Mouse (Mus musculus): ENCODE data around the gene Tshz2.
"Not testable (repeated sequence)": the region's sequence is repeated elsewhere in the genome, so short reads cannot be mapped to it uniquely, and the experiment has no call there.

The Tshz2 gene

DNA sequence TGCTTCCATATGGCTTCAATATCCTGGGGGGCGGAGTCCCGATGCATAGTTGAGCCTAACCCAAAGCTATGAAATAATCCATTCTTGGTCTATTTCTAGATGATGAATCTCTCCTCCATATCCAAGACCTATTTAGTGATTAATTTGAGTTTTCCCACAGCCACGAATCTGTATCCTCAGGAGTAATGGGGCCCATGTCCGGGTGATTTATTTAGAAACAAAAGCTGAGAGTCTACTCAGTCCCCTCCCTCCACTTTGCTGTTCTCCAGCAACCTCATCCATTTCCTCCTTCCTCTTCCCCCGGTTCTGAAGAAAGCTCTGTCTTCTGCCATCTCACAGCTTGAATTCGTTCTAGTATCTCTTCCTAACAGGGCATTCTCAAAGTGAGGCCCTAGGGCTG, 125.3 kb downstream of the Tshz2 start:
- DNase-seq (ENCODE audit: low spot score), result no peak

DNA sequence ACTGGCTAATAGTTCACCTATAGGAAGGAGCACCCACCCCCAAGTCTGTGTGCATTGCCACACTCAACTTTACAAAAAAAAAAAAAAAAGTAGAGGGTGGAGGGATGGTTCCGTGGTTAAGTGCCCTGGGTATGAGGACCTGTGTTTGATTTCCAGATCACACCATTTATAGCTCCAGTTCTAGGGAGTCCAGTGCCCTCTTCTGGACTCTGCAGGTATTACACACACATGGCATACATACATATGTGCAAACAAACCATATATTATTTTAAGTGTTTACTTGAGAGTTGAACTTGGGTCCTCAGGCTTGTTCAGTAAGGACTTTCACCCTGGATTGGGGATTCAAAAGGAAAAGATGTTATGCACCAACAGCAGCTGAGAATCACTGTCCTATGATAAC, 127.3 kb downstream of the Tshz2 start:
- no peak for DNase-seq (ENCODE audit: low spot score)

DNA sequence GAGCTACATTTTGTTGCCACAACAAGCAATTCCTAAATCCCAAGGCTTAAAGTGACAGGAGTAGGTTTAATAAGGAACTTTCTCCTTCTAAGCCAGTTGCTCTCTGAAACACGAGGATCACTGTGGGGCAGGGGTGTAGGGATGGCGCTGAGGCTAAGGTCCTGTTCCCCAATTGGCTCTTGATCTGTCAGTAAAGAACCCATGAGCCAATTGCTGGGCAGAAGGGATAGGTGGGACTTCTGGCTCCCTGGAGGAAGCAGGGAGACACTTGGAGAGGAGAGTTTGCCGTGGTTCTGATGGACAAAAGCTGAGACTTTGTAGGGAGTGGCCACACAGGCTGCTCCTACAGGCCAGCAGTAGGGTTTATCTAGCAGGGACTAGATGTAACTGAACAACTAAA, 128.9 kb downstream of the Tshz2 start:
- no peak for DNase-seq (ENCODE audit: low spot score)

DNA sequence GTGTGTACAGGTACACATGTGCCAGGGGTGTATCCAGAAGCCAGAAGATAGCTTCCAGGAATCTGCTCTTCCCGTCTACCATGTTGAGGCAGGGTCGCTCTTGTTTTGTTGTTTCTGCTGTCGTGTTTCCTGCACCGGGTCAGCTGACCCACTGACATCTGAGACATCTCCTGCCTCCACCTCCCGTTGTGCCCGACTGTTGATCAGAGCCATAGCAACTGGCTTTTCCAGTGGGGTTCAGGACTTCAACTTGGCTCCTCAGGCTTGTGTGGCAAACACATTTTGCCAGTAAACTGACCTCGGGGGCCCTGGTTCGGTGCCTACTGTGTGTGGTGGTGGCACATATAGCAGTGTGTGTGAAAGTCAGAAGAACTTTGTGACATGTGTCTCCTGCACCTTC, 129.5 kb downstream of the Tshz2 start:
- no peak for DNase-seq (ENCODE audit: low spot score)

DNA sequence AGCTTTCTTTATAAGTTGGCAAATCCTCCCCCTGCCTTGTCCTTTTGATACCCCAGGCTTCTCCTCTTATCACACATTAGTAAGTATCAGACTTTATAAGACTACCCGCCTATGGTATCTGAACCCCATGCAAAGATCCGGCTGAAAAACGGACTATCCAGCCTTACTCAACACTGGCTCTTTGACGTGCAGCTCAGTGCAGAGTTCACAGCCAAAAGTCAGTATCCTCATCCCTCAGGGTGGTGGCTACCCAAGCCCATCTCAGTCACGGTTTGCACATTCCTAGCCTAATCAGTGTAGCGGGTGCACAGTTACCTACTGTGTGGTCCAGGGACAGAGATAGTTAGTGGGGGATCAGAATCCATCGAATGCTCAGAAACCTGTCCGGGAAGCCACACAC, 130.9 kb downstream of the Tshz2 start:
- no peak for DNase-seq (ENCODE audit: low spot score)

DNA sequence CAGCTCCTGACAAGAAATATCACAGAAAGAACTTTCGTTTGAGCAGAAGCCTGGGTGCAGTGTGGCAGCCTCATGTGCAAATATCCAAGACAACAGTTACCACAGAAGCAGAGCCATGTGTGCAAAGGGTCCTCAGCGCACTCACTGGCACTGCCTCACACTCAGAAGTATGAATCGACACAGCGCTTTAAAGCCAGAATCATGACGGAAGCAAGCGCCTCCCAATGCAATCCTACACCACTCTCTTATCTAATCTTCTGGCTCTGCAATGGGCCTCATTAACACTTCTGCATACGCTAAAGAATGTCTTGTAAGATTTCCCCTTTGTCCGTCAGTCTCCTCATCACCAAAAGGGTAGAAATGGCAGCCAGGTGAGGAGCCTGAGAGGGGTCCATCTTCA, 133.4 kb downstream of the Tshz2 start:
- DNase-seq (ENCODE audit: low spot score), result no peak

DNA sequence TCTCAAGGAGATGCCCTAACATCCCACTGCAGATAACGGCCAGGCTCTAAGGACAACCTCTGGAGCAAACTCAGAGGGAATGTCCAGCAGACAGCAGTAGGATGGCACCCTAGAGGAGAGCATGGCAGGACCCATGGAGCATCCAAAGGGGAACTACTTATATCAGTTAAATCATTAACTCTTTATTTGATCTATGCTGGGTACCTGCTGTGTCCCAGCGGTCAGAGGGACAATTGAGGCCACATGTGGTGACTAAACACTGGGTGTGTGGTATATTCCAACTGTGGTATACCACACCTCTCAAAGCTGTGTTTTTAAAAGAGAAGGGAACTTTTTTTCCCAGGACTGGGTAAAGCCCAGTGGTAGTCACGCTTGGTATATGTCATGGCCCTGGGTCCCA, 134.5 kb downstream of the Tshz2 start:
- no peak for DNase-seq (ENCODE audit: low spot score)

DNA sequence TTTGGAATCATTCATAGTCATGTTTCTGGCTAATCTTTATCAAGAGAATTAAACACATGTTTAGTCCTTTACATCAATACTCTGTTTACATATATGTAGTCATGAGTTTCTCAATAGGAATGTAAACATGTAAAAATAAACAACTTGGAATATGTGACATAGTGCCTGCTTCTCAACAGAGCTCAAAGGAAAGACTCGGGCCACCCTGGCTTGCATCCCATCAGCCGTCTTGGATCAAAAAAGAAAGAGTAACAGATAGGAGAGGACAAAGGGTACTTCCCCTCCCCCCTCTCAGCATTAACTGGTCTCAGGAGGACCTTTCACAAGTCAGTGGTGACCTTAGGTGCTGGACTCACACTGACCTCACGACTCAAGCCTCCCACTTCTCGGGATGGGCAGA, 142.3 kb downstream of the Tshz2 start:
- no peak for DNase-seq (ENCODE audit: low spot score)

DNA sequence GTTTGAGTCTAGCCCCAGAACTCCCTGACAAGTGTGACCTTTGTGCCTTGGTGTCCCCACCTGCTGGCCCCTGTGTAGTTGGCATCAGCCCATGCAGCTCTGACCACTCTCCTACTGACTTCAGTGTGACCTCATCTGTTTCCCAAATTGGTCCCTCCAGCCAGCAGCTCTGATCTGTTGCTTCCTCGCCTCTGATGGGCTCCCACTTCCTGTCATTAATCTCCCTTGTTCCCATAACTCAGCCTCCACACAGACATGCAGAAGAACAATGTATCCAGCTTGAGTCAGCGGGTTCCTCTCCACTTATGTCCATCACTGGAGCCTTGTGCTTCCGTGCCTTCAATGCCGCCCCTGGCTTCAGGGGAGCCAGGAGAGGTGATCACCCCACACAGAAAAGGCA, 144.4 kb downstream of the Tshz2 start:
- no peak for DNase-seq (ENCODE audit: low spot score)

DNA sequence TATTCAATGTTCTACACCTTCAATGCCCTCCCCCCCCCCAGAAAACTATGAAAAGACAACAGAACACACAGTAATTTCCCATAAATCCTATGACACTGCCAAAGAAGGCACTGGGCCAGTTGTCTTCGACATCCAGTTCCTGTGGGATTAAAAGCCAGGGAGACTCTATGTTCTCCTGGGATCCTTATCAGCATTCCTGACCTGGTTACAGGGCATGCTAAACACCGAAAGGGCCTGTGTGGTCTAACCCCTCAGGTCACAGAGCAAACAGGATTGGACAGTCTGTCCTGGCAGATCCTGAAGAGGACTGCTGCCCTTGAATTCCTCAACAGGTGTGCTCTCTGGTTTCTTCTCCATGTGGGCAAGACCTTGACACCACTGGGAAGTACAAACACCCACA, 145.0 kb downstream of the Tshz2 start:
- DNase-seq (ENCODE audit: low spot score), result no peak

DNA sequence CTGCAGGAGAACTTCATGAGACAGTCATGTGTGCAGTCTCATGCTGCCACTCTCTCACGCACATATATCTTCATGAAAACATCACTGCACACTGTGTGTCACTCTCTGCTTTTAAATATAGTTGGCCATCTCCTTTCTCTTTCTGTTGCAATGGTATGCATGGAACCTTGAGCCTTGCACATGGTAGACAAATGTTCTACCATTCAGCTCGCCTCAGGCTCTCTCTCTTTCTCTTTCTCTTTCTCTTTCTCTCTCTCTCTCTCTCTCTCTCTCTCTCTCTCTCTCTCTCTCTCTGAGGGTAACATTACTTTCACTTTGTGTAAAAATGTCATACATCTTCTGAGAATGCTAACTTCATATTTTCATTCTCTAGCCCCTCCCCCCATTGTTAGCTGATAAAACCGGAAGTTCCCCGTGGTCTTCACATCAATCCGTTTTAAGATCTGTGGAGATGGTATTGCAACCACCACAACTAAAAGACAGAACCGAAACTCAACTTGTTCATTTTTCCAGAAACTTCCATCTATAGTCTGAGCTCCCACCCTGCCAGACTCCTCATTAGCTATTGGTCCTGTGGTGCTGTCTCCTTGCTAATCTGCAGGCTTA, 146.0 kb downstream of the Tshz2 start:
- DNase-seq (ENCODE audit: low spot score), result no peak

DNA sequence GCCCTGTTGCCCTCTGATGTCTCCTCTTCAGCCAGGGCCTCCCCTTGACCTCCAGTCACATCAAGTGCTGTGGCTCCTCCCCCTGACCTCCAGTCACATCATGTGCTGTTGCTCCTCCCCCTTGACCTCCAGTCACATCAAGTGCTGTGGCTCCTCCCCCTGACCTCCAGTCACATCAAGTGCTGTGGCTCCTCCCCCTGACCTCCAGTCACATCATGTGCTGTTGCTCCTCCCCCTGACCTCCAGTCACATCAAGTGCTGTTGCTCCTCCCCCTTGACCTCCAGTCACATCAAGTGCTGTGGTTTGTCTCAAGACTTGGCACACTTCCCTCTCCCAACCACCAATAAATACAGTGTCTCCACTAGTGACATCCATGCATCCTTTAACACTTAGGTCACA, 148.9 kb downstream of the Tshz2 start:
- not testable (repeated sequence) for DNase-seq (ENCODE audit: low spot score)

DNA sequence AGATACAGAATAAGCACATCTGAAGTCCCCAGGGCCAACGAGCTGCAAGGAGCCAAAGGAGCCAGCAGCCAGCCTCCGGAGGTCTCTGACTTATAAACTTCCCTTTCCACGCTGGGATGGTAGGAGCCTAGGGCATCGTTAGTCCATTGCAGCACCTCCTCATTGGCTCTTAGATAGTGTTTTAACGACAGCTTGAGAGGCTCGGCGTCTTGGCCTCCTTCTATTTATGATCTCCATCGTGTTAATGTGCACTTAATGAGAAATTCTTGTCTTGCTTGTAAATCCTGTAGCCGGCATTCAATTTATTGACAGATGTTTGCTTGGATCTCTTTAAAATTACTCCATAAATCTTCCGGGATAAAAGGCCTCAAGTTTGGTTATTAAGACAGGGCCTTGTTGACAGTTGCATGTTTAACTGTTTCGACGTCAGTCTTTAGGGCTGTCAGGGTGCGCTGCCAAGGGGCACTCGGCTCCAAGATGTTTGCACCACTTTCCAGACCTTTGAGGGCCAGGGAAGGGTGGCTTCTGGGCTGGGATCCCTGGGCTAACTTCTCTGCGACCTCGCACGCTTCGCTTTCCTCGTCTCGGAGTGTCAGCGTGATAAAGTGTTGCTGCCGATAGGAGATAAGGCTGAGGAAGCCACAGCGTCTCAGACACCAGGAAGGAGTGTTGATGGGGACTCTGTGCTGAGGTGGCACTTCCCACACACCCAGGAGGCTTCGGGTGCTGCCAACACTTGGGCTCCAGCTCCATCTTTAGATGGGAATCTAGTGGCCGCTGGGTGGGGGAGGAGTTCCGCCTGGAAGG, 150.3 kb downstream of the Tshz2 start:
- no peak for DNase-seq (ENCODE audit: low spot score)

DNA sequence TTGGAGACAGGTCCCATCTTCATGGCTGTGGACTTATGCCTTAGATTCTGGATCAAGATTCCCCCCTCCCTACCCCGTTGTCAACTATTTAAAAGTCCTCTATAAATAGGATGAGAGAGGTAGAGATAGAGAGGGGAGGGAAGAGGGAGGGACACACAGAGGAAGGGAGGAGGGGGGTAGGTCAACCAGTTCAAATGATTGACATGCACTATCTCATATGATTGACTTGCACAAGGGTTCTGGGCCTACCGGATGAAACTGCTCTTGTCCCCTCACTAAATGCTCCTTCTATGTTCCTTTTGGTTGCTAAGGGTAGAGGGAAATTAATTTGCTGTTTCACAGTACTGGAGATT, 150.8 kb downstream of the Tshz2 start:
- DNase-seq (ENCODE audit: low spot score), result no peak

DNA sequence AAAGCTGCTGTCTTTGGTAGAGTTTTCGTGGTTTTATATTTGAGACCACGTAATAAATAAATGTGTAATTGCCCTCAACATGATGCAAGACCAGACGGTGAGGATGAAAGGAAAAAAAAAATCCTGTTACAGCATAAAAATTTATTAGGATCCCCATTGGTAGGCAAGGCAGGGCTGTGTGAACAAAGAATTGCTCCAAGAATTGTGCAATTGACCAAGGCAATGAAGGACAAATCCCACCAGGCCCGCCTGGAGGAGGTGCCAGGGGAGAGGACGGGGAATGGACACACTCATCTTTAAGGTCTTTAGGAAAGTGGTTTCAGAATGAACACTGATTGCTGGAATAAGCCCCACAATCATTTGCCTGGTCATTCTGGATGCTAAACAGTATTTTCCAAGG, 154.6 kb downstream of the Tshz2 start:
- DNase-seq (ENCODE audit: low spot score), result no peak

DNA sequence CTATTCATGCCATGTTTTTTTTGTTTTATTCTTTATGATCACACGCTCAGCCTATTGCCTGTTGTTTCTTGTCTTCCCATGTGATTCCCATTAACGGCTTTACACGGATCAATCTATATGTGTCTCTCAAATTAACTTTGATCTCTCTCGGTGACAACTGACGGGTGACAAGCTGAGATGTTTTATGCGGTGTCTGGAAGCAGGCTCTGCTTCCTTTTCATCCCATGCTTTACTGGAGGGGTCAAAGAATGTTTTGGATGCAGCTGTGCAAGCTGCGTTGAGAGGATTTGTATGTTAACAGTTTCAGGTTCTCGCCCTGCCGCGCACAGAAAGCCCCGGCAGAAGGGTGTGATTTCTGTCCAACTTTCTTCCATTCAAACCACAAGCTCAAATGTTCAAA, 155.1 kb downstream of the Tshz2 start:
- DNase-seq (ENCODE audit: low spot score), result no peak

DNA sequence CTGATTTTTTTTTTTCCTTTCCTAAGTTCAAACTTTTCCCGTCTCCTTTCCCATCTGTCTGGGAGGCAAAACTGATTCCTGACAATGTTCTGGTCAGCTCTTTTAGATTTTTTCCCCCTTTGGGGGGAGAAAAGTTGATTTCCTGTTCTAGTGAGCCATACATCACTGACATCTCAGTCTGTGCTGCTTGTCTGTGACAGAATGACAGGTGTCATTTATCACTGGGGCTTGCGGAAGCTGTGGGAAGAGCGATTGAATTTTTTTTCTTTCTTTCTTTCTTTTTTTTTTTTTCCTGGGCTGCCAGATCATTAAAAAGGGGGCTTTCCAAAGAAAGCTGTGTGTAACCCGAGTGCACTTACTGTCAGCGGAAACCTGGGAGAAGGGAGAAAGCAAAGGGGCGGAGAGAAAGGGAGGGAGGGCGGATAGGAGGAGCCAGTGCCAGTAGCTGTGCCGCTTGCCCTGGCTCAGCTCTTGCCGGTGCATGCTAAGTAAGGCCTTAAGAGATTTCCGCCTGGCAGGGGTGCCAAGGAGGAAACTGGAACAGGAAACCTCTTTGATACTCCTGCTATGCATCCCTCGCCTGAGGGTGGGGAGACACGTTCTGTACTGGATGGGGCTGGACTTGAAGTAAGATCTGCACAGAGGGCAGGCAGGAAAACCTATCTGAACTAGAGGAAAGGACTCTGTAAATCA, 157.8 kb downstream of the Tshz2 start:
- DNase-seq (ENCODE audit: low spot score), result no peak

DNA sequence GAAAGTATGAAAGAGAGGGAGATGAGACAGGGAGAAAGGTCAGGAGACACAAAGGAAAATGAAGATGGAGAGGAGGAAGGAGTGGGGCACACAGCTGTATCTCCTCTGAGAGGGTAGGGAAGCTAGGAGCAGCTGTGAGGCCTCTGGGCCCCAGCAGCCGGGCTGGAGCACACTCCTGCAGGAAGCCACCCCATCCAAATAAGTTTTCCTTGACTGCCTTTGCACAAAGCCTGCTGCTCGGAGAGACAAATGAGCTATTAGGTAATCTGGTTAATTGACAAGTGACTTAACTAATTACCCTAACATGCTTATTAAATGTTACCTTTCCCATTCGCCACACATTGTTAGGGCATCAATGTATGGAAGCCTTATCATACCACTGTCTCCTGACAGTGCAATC, 159.9 kb downstream of the Tshz2 start:
- no peak for DNase-seq (ENCODE audit: low spot score)

DNA sequence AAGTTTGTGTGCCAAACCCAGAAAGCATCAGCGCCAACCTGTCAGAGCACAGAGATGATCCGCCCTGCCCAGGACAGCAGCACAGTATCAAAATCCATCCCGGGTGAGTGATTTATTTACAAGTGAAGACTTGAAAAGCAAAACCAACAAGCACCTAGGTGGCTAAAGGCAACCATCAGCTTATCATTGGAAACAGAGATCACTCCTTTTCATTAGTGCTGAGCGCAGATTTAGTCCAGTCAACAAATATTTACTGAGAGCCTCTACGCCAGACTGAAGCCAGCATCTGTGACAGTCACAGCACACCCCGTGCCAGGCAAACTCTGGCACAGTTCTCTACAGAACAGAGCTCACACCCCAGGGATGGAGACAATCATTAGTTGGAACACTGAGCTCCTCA, 169.4 kb downstream of the Tshz2 start:
- DNase-seq (ENCODE audit: low spot score), result no peak

DNA sequence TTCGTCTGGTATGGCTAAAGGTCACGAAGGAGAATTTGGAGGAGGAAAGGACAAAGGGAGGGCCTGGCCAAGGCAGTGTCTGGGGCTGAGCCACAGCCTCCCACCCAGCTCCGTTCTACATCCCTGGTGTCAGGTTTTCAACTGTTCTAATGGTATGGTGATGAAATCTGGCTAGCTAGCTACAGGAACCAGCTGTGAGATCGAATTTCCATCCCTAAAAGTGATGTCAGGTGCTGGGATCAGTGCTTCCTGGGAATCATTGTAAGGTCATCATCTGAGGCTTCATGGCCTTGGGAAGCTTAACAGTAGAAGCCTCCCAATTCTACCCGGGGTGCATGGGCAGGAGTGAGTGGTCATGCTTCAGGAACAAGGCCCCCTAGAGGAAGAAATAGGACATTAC, 171.6 kb downstream of the Tshz2 start:
- no peak for DNase-seq (ENCODE audit: low spot score)

DNA sequence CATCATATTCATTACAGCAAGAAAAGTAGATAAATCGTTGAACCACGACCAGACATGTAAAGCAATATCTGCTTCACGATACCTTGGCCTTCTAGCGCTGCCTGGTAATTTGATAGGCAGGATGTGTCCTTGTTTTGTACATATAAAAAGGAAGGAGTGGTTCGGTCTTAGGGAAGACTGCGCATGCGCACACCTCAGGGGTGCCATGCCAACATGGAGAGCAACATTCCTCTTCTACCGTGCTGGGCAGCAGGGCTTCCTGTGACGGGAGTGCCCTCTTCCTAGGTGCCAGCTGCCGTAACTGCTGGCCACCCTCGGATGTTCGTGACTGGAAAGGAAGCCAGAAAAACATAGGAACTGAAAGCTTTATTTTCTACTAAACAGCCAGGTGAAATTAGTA, 172.7 kb downstream of the Tshz2 start:
- no peak for DNase-seq (ENCODE audit: low spot score)

DNA sequence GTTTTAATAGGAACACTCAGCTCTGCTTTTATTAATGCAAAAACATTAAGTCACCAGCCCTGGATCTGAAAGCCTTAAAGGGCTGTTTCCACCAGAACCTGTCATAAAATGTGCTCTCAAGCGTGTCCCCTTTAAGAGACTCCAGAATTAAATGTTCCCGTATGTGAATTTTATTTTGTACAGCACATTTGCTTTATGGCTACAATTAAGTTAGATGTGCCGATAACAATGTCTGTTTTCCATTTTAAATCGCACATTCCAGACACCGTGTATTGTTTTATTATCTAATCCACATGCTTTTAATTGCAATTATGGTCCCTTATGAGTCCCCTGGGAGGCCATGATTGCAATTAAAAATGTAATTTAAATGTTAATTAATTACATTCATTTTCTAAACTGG, 178.8 kb downstream of the Tshz2 start:
- no peak for DNase-seq (ENCODE audit: low spot score)

DNA sequence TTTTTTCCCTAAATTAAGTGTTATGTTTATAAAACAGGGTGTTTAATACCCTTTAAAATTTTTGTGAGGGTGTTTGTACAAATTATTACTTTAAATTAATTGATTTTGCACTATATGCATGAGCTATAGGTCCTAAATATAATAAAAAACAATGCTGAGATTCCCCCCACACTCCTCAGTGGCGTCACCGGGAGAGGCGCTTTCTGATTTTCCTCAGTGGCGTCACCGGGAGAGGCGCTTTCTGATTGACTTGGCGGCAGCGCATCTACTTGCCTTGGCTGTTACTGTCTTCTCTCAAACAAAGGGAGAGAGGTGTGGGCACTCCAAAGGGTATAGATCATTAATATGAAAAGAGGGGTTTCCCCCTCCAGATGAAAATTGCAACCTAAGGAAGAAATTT, 179.2 kb downstream of the Tshz2 start:
- no peak for DNase-seq (ENCODE audit: low spot score)

DNA sequence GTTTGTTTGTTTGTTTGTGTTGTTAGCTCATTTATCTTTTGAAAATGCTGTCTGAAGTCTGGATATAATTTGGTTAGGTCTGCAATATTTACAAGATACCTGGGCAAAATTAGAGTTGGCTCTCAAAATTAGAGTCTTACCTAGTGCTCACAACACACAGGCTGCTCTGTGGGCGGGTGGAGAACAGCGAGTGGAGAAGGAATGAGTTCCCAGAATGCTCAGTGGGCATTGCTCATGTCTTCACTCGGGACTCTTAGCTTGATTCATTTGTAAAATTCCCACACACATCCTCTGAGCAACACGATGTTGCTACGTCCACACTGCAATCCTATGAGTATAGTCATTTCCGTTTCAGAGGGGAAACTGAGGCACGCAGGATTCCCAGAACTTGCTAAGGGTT, 180.1 kb downstream of the Tshz2 start:
- DNase-seq (ENCODE audit: low spot score), result no peak
